Mouse (Mus musculus): Measurements from ENCODE around the gene Nop53. TPM values are rescaled to one million over a fixed set of nuclear protein-coding genes. Genes with fewer than 3 reads are reported as not detected.

The Nop53 gene
- total RNA-seq (2017) = 208 to 319 TPM (median 268 TPM) in 3 replicates

- peak; percentile 81 for ATAC-seq (replicated peaks; ENCODE audit: insufficient number of reproducible peaks, low FRiP score, low TSS enrichment, poor library complexity, severe bottlenecking)
Measured at GRCm38 (mm10) chr7:15945721-15946536, at the start of gene Nop53. Gene Nop53 (minus strand): TSS chr7:15946074.

GRCm38 (mm10) chr7:15993789-15994188 is 47.9 kb upstream of the Nop53 start:
- ATAC-seq (replicated peaks; ENCODE audit: insufficient number of reproducible peaks, low FRiP score, low TSS enrichment, poor library complexity, severe bottlenecking) = no peak

GRCm38 (mm10) chr7:15993152-15993551 is 47.3 kb upstream of the Nop53 start:
- ATAC-seq (replicated peaks; ENCODE audit: insufficient number of reproducible peaks, low FRiP score, low TSS enrichment, poor library complexity, severe bottlenecking) = no peak

- no peak for ATAC-seq (replicated peaks; ENCODE audit: insufficient number of reproducible peaks, low FRiP score, low TSS enrichment, poor library complexity, severe bottlenecking)
Measured at GRCm38 (mm10) chr7:15991764-15992163, 45.9 kb upstream of the Nop53 start.

GRCm38 (mm10) chr7:15987661-15988356 is 41.9 kb upstream of the Nop53 start:
- no peak for ATAC-seq (replicated peaks; ENCODE audit: insufficient number of reproducible peaks, low FRiP score, low TSS enrichment, poor library complexity, severe bottlenecking)

- 0 out of 2 replicates have a peak, but pooled peaks have one; percentile 36 for ATAC-seq (replicated peaks; ENCODE audit: insufficient number of reproducible peaks, low FRiP score, low TSS enrichment, poor library complexity, severe bottlenecking)
Measured at GRCm38 (mm10) chr7:15982729-15983407, 37.0 kb upstream of the Nop53 start.

GRCm38 (mm10) chr7:15981538-15981937 is 35.7 kb upstream of the Nop53 start:
- no peak for ATAC-seq (replicated peaks; ENCODE audit: insufficient number of reproducible peaks, low FRiP score, low TSS enrichment, poor library complexity, severe bottlenecking)

- ATAC-seq (replicated peaks; ENCODE audit: insufficient number of reproducible peaks, low FRiP score, low TSS enrichment, poor library complexity, severe bottlenecking) = no peak
Measured at GRCm38 (mm10) chr7:15980246-15980645, 34.4 kb upstream of the Nop53 start.

- peak; percentile 56; the same call in 1 of the 2 replicates for ATAC-seq (replicated peaks; ENCODE audit: insufficient number of reproducible peaks, low FRiP score, low TSS enrichment, poor library complexity, severe bottlenecking)
Measured at GRCm38 (mm10) chr7:15975904-15976303, 30.0 kb upstream of the Nop53 start.

- no peak for ATAC-seq (replicated peaks; ENCODE audit: insufficient number of reproducible peaks, low FRiP score, low TSS enrichment, poor library complexity, severe bottlenecking)
Measured at GRCm38 (mm10) chr7:15975451-15975850, 29.6 kb upstream of the Nop53 start.

GRCm38 (mm10) chr7:15974712-15975111 is 28.8 kb upstream of the Nop53 start:
- ATAC-seq (replicated peaks; ENCODE audit: insufficient number of reproducible peaks, low FRiP score, low TSS enrichment, poor library complexity, severe bottlenecking) = peak; percentile 55

GRCm38 (mm10) chr7:15972247-15972646 is 26.4 kb upstream of the Nop53 start:
- ATAC-seq (replicated peaks; ENCODE audit: insufficient number of reproducible peaks, low FRiP score, low TSS enrichment, poor library complexity, severe bottlenecking) = no peak

- ATAC-seq (replicated peaks; ENCODE audit: insufficient number of reproducible peaks, low FRiP score, low TSS enrichment, poor library complexity, severe bottlenecking) = no peak
Measured at GRCm38 (mm10) chr7:15969674-15970073, 23.8 kb upstream of the Nop53 start.

GRCm38 (mm10) chr7:15968322-15968721 is 22.4 kb upstream of the Nop53 start:
- no peak for ATAC-seq (replicated peaks; ENCODE audit: insufficient number of reproducible peaks, low FRiP score, low TSS enrichment, poor library complexity, severe bottlenecking)

- peak; percentile 42; the same call in 1 of the 2 replicates for ATAC-seq (replicated peaks; ENCODE audit: insufficient number of reproducible peaks, low FRiP score, low TSS enrichment, poor library complexity, severe bottlenecking)
Measured at GRCm38 (mm10) chr7:15967312-15967711, 21.4 kb upstream of the Nop53 start, which contains the start of gene Ehd2. Gene Ehd2 (minus strand): TSS chr7:15967567.

GRCm38 (mm10) chr7:15966489-15966888 is 20.6 kb upstream of the Nop53 start:
- no peak for ATAC-seq (replicated peaks; ENCODE audit: insufficient number of reproducible peaks, low FRiP score, low TSS enrichment, poor library complexity, severe bottlenecking)

GRCm38 (mm10) chr7:15963798-15964652 is 18.2 kb upstream of the Nop53 start:
- ATAC-seq (replicated peaks; ENCODE audit: insufficient number of reproducible peaks, low FRiP score, low TSS enrichment, poor library complexity, severe bottlenecking) = no peak

All from monocyte, adult 5-6 weeks (primary cell).